Mouse (Mus musculus): ENCODE results near the gene Tctn1. TPM values are rescaled to one million over a fixed set of nuclear protein-coding genes. Genes with fewer than 3 reads are reported as not detected.

Tctn1 gene
- polyA plus RNA-seq, 1 experiment from 2014 or later = 6.0 TPM

DNA sequence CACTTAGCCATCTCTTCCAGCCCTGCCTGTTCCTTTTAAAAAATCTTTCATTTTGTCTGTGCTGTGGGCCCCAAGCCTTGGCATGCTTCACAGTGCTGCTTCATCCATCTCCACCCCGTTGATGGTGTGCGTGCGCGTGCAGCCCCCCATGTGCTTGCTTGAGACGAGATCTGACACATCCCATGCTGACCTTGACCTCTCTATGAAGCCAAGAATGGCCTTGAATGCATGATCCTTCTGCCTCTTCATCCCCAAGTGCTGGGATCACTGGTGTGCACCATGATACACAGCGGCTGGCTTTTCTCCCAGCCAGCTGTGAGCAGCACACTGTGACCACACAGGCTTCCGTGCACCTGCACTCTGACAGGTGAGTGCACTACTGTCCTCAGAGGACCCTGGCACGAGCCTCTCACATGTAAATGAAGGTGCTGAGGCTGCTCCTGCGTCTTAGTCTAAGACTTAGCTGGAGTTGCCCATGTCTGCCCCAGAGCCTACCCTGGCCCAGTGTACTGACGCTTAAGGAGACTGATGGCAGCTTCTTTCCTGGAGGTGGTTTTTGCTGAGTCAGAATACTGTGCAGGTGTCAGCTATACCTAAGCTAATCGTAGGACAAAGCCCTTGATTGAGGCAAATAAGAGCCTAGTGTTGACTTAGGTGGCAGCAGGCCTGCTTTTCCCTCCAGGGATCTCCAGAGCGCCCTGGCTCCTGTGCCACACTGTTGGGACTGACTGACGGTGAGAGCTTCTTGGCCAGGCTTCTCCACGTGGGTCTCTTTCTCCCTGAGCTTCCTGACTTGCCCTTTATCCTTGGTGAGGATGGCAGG, 31.1 kb upstream of the Tctn1 start:
- H3K27ac ChIP-seq = peak overlapping the region; percentile 76
- no peak for DNase-seq (ENCODE audit: low spot score)
- WGBS = 79% methylated on average over 14 of the region's 14 CpGs

GRCm38 (mm10) chr5:122294219-122294735, 30.0 kb upstream of the Tctn1 start:
- Histone ChIP-seq H3K36me3 (peaks cover 8% of the 10 kb centered on the region), H3K9me3 (peaks cover 6% of the 10 kb centered on the region; the same call in 1 of the 2 replicates), H3K4me1 (replicated peaks) (peaks cover 55% of the 10 kb centered on the region), H3K27ac (peak overlapping the region; percentile 71), H3K27me3 (ENCODE audit: insufficient read depth, poor library complexity, severe bottlenecking) (no peaks in the 10 kb centered on the region), H3K4me3 (no peak overlapping the region)
- DNase-seq (ENCODE audit: low spot score) = no peak
- WGBS = 53% methylated on average over 3 of the region's 3 CpGs

More for the DNA sequence above, 31.1 kb upstream of the Tctn1 start:
- no peaks in the 10 kb centered on the region for H3K9me3 ChIP-seq
- no peaks in the 10 kb centered on the region for H3K27me3 ChIP-seq (ENCODE audit: insufficient read depth, poor library complexity, severe bottlenecking)
- H3K4me3 ChIP-seq = no peak overlapping the region
- peaks cover 55% of the 10 kb centered on the region for H3K4me1 ChIP-seq (replicated peaks)
- peaks cover 8% of the 10 kb centered on the region; the same call in 1 of the 2 replicates for H3K36me3 ChIP-seq

GRCm38 (mm10) chr5:122293131-122293530, 28.9 kb upstream of the Tctn1 start:
- H3K4me1 ChIP-seq (replicated peaks) = peaks cover 52% of the 10 kb centered on the region
- H3K9me3 ChIP-seq = peaks cover 6% of the 10 kb centered on the region; the same call in 1 of the 2 replicates
- no peak overlapping the region for H3K27ac ChIP-seq
- H3K27me3 ChIP-seq (ENCODE audit: insufficient read depth, poor library complexity, severe bottlenecking) = no peaks in the 10 kb centered on the region
- H3K4me3 ChIP-seq = no peak overlapping the region
- no peak for DNase-seq (ENCODE audit: low spot score)
- H3K36me3 ChIP-seq = peaks cover 19% of the 10 kb centered on the region
- 83% methylated on average over 6 of the region's 6 CpGs for WGBS

- H3K4me1 ChIP-seq (replicated peaks) = peaks cover 48% of the 10 kb centered on the region
- no peak for DNase-seq (ENCODE audit: low spot score)
- no peaks in the 10 kb centered on the region for H3K27me3 ChIP-seq (ENCODE audit: insufficient read depth, poor library complexity, severe bottlenecking)
- H3K27ac ChIP-seq = no peak overlapping the region
- 74% methylated on average over 17 of the region's 17 CpGs for WGBS
- H3K4me3 ChIP-seq = no peak overlapping the region
- H3K36me3 ChIP-seq = peaks cover 33% of the 10 kb centered on the region
- H3K9me3 ChIP-seq = peaks cover 6% of the 10 kb centered on the region; the same call in 1 of the 2 replicates
These were observed 27.5 kb upstream of the Tctn1 start for GRCm38 (mm10) chr5:122291553-122292339.

DNA sequence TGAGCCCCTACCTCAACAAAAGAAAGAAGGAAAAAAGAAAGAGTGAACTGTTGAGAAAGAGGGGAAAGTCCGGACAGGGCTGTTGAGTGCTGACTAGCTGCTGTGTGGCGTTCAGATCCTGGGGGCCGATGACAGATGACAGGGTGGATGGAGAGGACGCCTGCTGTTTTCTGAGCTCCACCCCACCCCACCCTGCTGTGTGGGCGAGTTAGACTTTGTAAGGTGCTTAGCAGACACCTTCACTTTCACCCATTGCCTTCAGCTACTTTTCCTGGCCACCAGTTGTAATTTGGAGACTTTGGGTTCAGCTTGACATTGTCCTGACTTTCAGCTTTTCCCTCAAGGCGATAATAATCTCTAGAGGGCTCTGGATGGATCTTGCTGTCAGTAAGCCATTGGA, 26.9 kb upstream of the Tctn1 start:
- Histone ChIP-seq H3K4me1 (replicated peaks) (peaks cover 51% of the 10 kb centered on the region), H3K9me3 (peaks cover 6% of the 10 kb centered on the region; the same call in 1 of the 2 replicates), H3K36me3 (peaks cover 34% of the 10 kb centered on the region), H3K27ac (no peak overlapping the region), H3K27me3 (ENCODE audit: insufficient read depth, poor library complexity, severe bottlenecking) (no peaks in the 10 kb centered on the region), H3K4me3 (no peak overlapping the region)
- 54% methylated on average over 6 of the region's 6 CpGs for WGBS
- DNase-seq (ENCODE audit: low spot score) = no peak

DNA sequence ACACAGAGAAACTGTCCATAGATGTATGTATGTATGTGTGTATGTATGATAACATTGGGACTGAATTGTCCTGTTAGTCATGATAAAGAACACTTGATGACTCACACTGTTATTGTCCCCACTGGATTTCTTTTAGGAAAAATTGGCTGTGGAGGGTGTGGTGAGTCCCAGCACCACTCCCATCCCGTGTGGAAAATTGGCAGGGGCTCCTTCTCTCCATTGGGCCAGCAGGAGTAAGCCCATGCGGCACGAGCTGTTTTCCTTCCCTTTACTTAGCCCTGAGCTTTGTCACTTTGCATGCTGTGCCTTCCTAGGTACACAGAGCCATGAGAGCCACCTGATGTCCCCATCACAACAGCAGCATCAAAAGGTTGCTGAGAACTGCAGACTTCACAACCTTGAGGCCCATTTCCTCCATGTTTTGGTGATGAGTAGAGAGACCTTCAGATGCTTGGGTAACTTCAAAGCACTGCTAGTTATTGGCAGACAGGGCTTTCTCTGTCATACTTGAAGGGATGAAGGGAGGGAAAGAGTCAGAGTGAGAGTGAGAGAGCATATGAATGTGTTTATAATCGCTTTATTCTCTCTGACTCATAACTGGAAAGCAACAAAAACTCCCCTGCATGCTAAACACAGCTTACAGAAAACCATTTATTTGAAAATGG, 24.0 kb upstream of the Tctn1 start:
- 96% methylated on average over 4 of the region's 4 CpGs for WGBS
- peaks cover 41% of the 10 kb centered on the region for H3K4me1 ChIP-seq (replicated peaks)
- H3K27me3 ChIP-seq (ENCODE audit: insufficient read depth, poor library complexity, severe bottlenecking) = no peaks in the 10 kb centered on the region
- no peak overlapping the region for H3K27ac ChIP-seq
- peaks cover 34% of the 10 kb centered on the region for H3K36me3 ChIP-seq
- peaks cover 6% of the 10 kb centered on the region; the same call in 1 of the 2 replicates for H3K9me3 ChIP-seq
- H3K4me3 ChIP-seq = no peak overlapping the region
- no peak for DNase-seq (ENCODE audit: low spot score)

GRCm38 (mm10) chr5:122287026-122287425, 22.8 kb upstream of the Tctn1 start:
- H3K4me1 ChIP-seq (replicated peaks) = peaks cover 28% of the 10 kb centered on the region
- no peak overlapping the region for H3K4me3 ChIP-seq
- DNase-seq (ENCODE audit: low spot score) = no peak
- H3K36me3 ChIP-seq = peaks cover 34% of the 10 kb centered on the region
- H3K9me3 ChIP-seq = peaks cover 6% of the 10 kb centered on the region; the same call in 1 of the 2 replicates
- H3K27me3 ChIP-seq (ENCODE audit: insufficient read depth, poor library complexity, severe bottlenecking) = 0 out of 2 replicates have a peak, but pooled peaks cover 3% of the 10 kb centered on the region
- no peak overlapping the region for H3K27ac ChIP-seq
- WGBS = 96% methylated on average over 4 of the region's 4 CpGs

- Histone ChIP-seq H3K9me3 (peaks cover 6% of the 10 kb centered on the region; the same call in 1 of the 2 replicates), H3K27me3 (ENCODE audit: insufficient read depth, poor library complexity, severe bottlenecking) (0 out of 2 replicates have a peak, but pooled peaks cover 5% of the 10 kb centered on the region), H3K36me3 (peaks cover 34% of the 10 kb centered on the region), H3K4me1 (replicated peaks) (peaks cover 21% of the 10 kb centered on the region), H3K4me3 (peak overlapping the region; percentile 89; the same call in 1 of the 2 replicates), H3K27ac (no peak overlapping the region)
- no peak for DNase-seq (ENCODE audit: low spot score)
- 89% methylated on average over 10 of the region's 10 CpGs for WGBS
These were observed 21.9 kb upstream of the Tctn1 start for GRCm38 (mm10) chr5:122286191-122286590.

DNA sequence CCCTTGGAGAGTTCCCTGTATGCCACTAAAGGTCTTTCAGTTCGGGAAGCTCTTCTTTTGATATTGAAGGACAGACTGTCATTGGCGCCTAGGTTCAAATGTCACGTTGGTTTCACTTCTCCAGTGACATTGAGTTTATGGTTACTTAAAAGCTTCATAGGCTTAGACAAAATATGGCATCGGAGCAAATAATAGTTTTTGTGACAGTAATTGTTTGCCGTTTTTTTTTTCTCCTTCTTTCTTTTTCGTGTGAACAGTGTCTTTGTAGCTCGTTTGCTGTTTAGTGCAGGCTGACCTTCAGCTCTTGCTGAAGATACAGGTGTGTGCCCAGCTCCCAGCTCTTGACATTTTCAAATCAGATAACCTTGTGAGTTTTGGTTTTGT, 21.5 kb upstream of the Tctn1 start:
- 63% methylated on average over 7 of the region's 7 CpGs for WGBS
- DNase-seq (ENCODE audit: low spot score) = no peak
- peaks cover 34% of the 10 kb centered on the region for H3K36me3 ChIP-seq
- H3K27ac ChIP-seq = no peak overlapping the region
- peaks cover 19% of the 10 kb centered on the region for H3K4me1 ChIP-seq (replicated peaks)
- H3K4me3 ChIP-seq = peak overlapping the region; percentile 89
- 0 out of 2 replicates have a peak, but pooled peaks cover 10% of the 10 kb centered on the region for H3K27me3 ChIP-seq (ENCODE audit: insufficient read depth, poor library complexity, severe bottlenecking)
- H3K9me3 ChIP-seq = peaks cover 6% of the 10 kb centered on the region; the same call in 1 of the 2 replicates

- peaks cover 6% of the 10 kb centered on the region; the same call in 1 of the 2 replicates for H3K9me3 ChIP-seq
- 1% methylated on average over 34 of the region's 34 CpGs for WGBS
- H3K27me3 ChIP-seq (ENCODE audit: insufficient read depth, poor library complexity, severe bottlenecking) = 0 out of 2 replicates have a peak, but pooled peaks cover 10% of the 10 kb centered on the region
- peak; percentile 50 for DNase-seq (ENCODE audit: low spot score)
- peak overlapping the region; percentile 94 for H3K27ac ChIP-seq
- H3K4me1 ChIP-seq (replicated peaks) = peaks cover 24% of the 10 kb centered on the region
- H3K4me3 ChIP-seq = peak overlapping the region; percentile 89
- peaks cover 34% of the 10 kb centered on the region for H3K36me3 ChIP-seq
These were observed 20.9 kb upstream of the Tctn1 start for GRCm38 (mm10) chr5:122285029-122285766.

GRCm38 (mm10) chr5:122284183-122285028, 20.1 kb upstream of the Tctn1 start, which contains the start of gene Pptc7:
Gene Pptc7 (plus strand): TSS chr5:122284365.
- H3K36me3 ChIP-seq = peaks cover 27% of the 10 kb centered on the region
- WGBS = under 1% methylated on average over 114 of the region's 114 CpGs
- peak within 1 kb of the TSS; percentile 89 for H3K4me3 ChIP-seq
- peak; percentile 92 for DNase-seq (ENCODE audit: low spot score)
- 0 out of 2 replicates have a peak, but pooled peaks cover 10% of the 10 kb centered on the region for H3K27me3 ChIP-seq (ENCODE audit: insufficient read depth, poor library complexity, severe bottlenecking)
- H3K4me1 ChIP-seq (replicated peaks) = peaks cover 24% of the 10 kb centered on the region
- H3K9me3 ChIP-seq = no peaks in the 10 kb centered on the region
- H3K27ac ChIP-seq = peak within 1 kb of the TSS; percentile 94

All from hindbrain, embryonic 10.5 days (tissue).